Mouse (Mus musculus): ENCODE results near the gene Eml6. TPM values are rescaled to one million over a fixed set of nuclear protein-coding genes. Genes with fewer than 3 reads are reported as not detected.

Eml6 gene
- under 1 TPM; 0.64 to 0.67 TPM for total RNA-seq (2021)
- long read RNA-seq, experiment 1, partial matches to known transcripts: 1 of 3 reads
- long read RNA-seq, experiment 1, other reads (novel, unspliced or antisense): 2 of 3 reads
- long read RNA-seq, experiment 2, partial matches to known transcripts: 0 of 1 reads
- long read RNA-seq, experiment 2, other reads (novel, unspliced or antisense): 1 of 1 reads

- intact Hi-C loops (cut with DNase I): loop anchor here (10.0 kb wide), 2 partner anchors 311 to 481 kb away; partner anchors contain the start of genes Clhc1 and Rps27a
- H3K27ac ChIP-seq: peak within 1 kb of the TSS; percentile 82
- peak within 1 kb of the TSS; percentile 91 for H3K4me3 ChIP-seq
- peak; percentile 12; the same call in 1 of the 2 replicates for TF ChIP-seq CTCF (IDR thresholded peaks at IDR 0.05)
- peak; percentile 97 for DNase-seq
Measured at GRCm38 (mm10) chr11:30025835-30026472, at the start of gene Eml6. Eml6 (minus strand) TSS chr11:30026033.

- no peak for DNase-seq
- H3K27ac ChIP-seq: no peak overlapping the region
- TF ChIP-seq CTCF (IDR thresholded peaks at IDR 0.05): peak; percentile 27; the same call in 1 of the 2 replicates
- intact Hi-C loops (cut with DNase I): no loop called here
- H3K4me3 ChIP-seq: no peak overlapping the region
Measured at GRCm38 (mm10) chr11:30057299-30057698, 31.5 kb upstream of the Eml6 start.

DNA sequence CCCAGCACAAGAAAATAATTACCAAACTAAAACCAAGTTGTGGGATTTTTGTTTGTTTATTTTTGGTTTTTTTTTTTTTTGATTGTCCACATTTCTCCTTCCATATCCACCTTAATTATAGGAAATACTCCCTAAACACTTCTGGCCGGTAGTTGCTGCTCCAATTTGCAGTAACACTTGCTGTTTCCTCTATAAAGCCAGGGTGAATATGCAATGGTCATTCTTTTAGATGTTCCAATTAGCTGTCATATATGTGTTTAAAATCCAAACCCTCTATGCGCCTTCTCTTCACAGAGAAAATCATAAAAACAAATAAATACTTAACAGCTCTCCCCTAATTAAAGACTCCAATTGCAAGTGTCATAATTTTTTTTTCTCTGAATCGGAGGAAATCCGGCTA, 689 bp downstream of the Eml6 start:
- intact Hi-C loops (cut with DNase I): loop anchor here (10.0 kb wide), 2 partner anchors 310 to 480 kb away; partner anchors contain the start of genes Clhc1 and Rps27a
- Histone ChIP-seq H3K27ac (peak overlapping the region; percentile 82; the same call in 1 of the 2 replicates), H3K4me3 (peak overlapping the region; percentile 91)
- no peak for DNase-seq
- no peak for TF ChIP-seq CTCF (IDR thresholded peaks at IDR 0.05)

DNA sequence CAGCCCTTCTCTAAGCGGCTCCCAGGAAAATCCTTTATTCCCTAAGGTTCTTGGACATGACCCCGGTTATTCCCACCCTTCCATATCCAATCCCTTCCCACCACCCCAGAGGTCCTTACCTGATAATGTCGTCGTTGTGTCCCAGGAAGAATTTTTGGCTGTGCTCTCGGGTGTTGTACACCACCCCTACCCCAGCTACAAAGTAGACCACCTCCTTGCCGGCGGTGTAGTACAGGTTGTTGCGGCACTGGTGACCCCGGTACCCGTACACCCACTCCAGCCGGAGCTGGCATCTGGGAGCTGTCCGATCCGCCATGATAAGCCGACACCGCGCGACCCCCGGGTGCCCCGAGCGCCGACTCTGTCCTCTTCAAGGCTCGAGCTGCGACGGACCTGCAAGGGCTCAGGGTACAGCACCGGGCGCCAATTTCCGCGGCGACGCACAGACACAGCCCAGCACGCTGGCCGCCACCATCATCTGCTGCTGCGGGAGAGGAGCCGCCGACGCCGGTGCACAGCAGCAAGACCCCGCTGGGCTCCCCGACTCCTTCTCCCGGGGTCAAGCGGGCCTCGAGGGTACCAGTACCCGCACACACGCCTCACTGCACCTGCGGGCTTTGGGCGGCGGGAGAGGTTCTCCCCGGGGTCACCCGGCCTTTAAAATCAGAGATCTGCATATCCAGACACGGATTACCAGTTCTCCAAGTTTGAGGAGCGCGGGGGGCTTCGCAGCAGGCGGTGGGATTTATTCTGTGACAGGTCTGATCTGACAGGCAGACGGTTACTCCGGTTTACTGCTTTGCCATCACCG, 1.4 kb downstream of the Eml6 start:
- Histone ChIP-seq H3K4me3 (peak overlapping the region; percentile 91), H3K27ac (peak overlapping the region; percentile 25; the same call in 1 of the 2 replicates)
- no peak for TF ChIP-seq CTCF (IDR thresholded peaks at IDR 0.05)
- peak; percentile 37 for DNase-seq
- intact Hi-C loops (cut with DNase I): loop anchor here (10.0 kb wide), 2 partner anchors 310 to 480 kb away; partner anchors contain the start of genes Clhc1 and Rps27a

GRCm38 (mm10) chr11:29986257-29986656, 39.6 kb downstream of the Eml6 start:
- TF ChIP-seq CTCF (IDR thresholded peaks at IDR 0.05): no peak
- no peak for DNase-seq
- Histone ChIP-seq H3K4me3 (no peak overlapping the region), H3K27ac (no peak overlapping the region)
- intact Hi-C loops (cut with DNase I): no loop called here

DNA sequence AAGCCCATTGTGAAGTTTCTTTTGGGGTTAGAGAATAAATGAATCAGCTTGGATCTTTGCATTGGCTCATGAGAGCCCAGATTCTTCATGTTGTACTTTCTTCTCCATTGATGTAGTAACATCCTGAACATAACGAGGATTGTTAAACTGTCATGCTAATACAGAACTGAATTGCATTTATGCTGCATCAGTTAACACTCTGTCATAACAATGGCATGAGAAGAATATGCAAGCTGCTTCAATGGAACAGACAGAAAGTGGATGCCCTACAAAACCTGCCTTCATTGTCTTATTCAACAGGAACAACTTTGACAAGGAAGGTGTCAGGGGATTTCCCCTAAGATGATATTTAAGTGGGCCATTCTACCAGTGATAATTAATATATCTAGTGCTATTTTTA, 57.0 kb downstream of the Eml6 start:
- TF ChIP-seq CTCF (IDR thresholded peaks at IDR 0.05): no peak
- Histone ChIP-seq H3K4me3 (no peak overlapping the region), H3K27ac (no peak overlapping the region)
- DNase-seq: no peak
- intact Hi-C loops (cut with DNase I): no loop called here

DNA sequence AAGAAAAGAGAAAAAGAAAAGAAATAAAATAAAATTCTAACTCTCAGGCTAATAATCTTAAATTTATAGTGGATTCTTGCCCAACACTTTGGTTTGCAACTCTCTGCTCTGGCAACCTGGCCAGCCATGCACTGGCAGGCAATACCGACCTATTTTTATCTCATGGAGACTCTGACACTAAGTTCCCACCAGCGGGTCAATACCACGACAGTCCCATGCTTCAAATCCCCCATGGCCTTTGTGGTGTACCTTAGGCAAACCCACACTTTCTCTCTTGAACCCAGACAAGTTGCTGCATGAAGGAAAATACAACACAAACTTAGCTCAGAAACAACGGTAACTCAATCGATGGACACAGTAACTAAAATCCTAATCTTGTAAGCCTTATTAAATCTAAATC, 66.5 kb downstream of the Eml6 start:
- intact Hi-C loops (cut with DNase I): no loop called here
- H3K27ac ChIP-seq: no peak overlapping the region
- H3K4me3 ChIP-seq: no peak overlapping the region
- DNase-seq: no peak
- no peak for TF ChIP-seq CTCF (IDR thresholded peaks at IDR 0.05)

GRCm38 (mm10) chr11:29944661-29945060, 81.2 kb downstream of the Eml6 start:
- intact Hi-C loops (cut with DNase I): no loop called here
- no peak for TF ChIP-seq CTCF (IDR thresholded peaks at IDR 0.05)
- no peak overlapping the region for H3K27ac ChIP-seq
- DNase-seq: no peak
- no peak overlapping the region for H3K4me3 ChIP-seq

- DNase-seq: no peak
- no peak for TF ChIP-seq CTCF (IDR thresholded peaks at IDR 0.05)
- intact Hi-C loops (cut with DNase I): no loop called here
Measured at GRCm38 (mm10) chr11:29924332-29924731, 101.5 kb downstream of the Eml6 start.

GRCm38 (mm10) chr11:29923851-29924250, 102.0 kb downstream of the Eml6 start:
- intact Hi-C loops (cut with DNase I): no loop called here
- no peak overlapping the region for H3K4me3 ChIP-seq
- no peak for DNase-seq
- TF ChIP-seq CTCF (IDR thresholded peaks at IDR 0.05): no peak
- H3K27ac ChIP-seq: no peak overlapping the region

More at GRCm38 (mm10) chr11:29924332-29924731, 101.5 kb downstream of the Eml6 start:
- no peak overlapping the region for H3K27ac ChIP-seq
- no peak overlapping the region for H3K4me3 ChIP-seq

DNA sequence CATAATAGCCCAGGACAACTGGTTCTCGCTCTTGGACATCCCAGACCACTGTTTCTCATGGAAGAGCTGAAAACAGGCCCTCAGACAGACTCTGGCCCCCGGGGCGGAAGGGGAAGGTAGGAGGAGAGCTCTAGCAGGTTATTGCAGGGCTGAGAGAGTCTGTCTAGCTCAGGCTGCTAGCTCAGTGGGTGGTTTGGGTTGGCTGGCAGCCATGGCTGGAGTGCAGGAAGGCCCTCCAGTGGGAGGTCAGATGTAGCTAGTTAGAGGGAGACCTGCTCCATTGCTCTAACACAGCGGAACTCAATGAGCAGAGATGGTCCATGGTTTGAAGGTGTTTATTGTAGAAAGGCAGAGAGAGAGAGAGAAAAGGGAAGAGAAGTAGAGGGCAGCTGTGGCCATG, 112.7 kb downstream of the Eml6 start:
- no peak for DNase-seq
- intact Hi-C loops (cut with DNase I): no loop called here
- no peak for TF ChIP-seq CTCF (IDR thresholded peaks at IDR 0.05)
- Histone ChIP-seq H3K4me3 (no peak overlapping the region), H3K27ac (no peak overlapping the region)

DNA sequence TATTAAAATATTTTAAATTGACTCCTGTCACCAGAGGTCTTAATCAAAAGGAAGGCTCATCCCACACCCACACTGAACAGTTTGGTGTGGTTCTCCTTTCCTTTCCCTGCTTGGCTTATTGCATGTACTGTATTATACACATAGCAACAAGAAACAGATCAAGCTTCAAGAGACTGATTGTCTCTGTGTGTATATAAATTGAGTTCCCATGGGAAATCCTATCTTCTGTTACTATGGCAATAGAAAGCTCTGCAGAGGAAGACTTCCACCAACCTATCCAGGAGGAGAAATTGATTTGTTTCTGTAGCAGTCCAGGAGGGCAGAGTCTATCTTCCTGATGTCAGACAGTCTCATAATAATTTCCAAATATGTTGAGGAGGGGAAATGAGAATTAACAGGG, 116.5 kb downstream of the Eml6 start:
- no peak for TF ChIP-seq CTCF (IDR thresholded peaks at IDR 0.05)
- no peak overlapping the region for H3K4me3 ChIP-seq
- intact Hi-C loops (cut with DNase I): no loop called here
- H3K27ac ChIP-seq: no peak overlapping the region
- no peak for DNase-seq

DNA sequence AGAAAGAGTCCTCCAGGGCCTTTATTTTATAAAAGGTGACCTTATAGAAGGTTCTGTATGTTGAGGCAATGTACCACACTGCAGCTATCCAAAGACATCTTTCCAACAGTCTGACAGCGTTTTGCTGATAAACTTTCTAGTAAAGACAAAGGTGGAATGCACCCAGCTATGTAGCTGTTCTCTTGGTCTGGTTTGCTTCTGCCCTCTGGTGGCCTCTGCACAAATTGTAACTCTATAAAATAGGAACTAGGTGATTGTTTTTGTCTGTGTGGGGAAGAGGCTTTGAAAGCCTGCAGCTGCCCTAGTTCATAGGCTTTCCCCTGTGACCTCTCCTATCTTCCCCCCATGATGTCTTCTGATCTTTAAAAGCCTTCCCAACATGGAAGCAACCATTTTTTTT, 140.7 kb downstream of the Eml6 start:
- Histone ChIP-seq H3K4me3 (no peak overlapping the region), H3K27ac (no peak overlapping the region)
- peak; percentile 49 for DNase-seq
- peak; percentile 80 for TF ChIP-seq CTCF (IDR thresholded peaks at IDR 0.05)
- intact Hi-C loops (cut with DNase I): no loop called here
